Mouse (Mus musculus) liver, adult 2 months (tissue): ENCODE data around the gene Crb1. TPM values are rescaled to one million over a fixed set of nuclear protein-coding genes. Genes with fewer than 3 reads are reported as not detected.

Experiments
- DNase-seq: peaks from one replicate; pipeline ENCODE4 v3.0.0-alpha.2; 2011; ENCODE audit warnings: low read depth, low spot score; ENCODE audit errors: extremely low read depth
- H3K27ac ChIP-seq: fragments of 200-500 bp; replicated peaks from 2 replicates; pipeline ENCODE4 v1.5.1; 2012; ENCODE audit warnings: low read depth, mild to moderate bottlenecking, control low read depth, inconsistent platforms, low read length; ENCODE audit not compliant: insufficient read depth
- H3K27me3 ChIP-seq: fragments of 200-500 bp; 2 replicates; pipeline ENCODE4 v1.6.1; 2012; ENCODE audit warnings: mild to moderate bottlenecking, moderate library complexity, low read length, inconsistent platforms; ENCODE audit not compliant: control insufficient read depth, insufficient read depth
- H3K36me3 ChIP-seq: fragments of 200-500 bp; 2 replicates; pipeline ENCODE4 v1.6.1; 2012; ENCODE audit warnings: low read length, inconsistent platforms; ENCODE audit not compliant: control insufficient read depth, insufficient read depth
- H3K4me1 ChIP-seq: fragments of 200-500 bp; 2 replicates; pipeline ENCODE4 v1.6.1; 2011; ENCODE audit warnings: low read length; ENCODE audit not compliant: control insufficient read depth, insufficient read depth
- H3K4me3 ChIP-seq: fragments of 200-500 bp; 2 replicates; pipeline ENCODE4 v1.5.1; 2011; ENCODE audit warnings: low read depth, mild to moderate bottlenecking, control low read depth, low read length, moderate library complexity; ENCODE audit not compliant: insufficient read depth
- H3K79me2 ChIP-seq: fragments of 200-500 bp; 2 replicates; pipeline ENCODE4 v1.6.1; 2012; ENCODE audit warnings: inconsistent platforms, mild to moderate bottlenecking, low read length, moderate library complexity; ENCODE audit not compliant: control insufficient read depth, insufficient read depth
- H3K9ac ChIP-seq: fragments of 200-500 bp; 2 replicates; pipeline ENCODE4 v1.6.1; 2012; ENCODE audit warnings: low read depth, mild to moderate bottlenecking, control low read depth, inconsistent platforms, low read length
- CTCF ChIP-seq: fragments of 200-500 bp; IDR thresholded peaks from 2 replicates; pipeline ENCODE4 v1.5.1; 2011; ENCODE audit warnings: low read depth, low read length, control low read depth
- POLR2A ChIP-seq: fragments of 200-500 bp; IDR thresholded peaks from 2 replicates; pipeline ENCODE4 v1.6.1; 2011; ENCODE audit warnings: low read length, control low read depth; ENCODE audit not compliant: insufficient read depth; ENCODE audit errors: extremely low read depth
- WGBS: fragments of 180-500 bp; shearing (Covaris S2); methylation state at CpG from one replicate; pipeline ENCODE4 v1.1.7; 2018; 5-methylcytosine and 5-hydroxymethylcytosine counted together
- polyA plus RNA-seq: library from polyadenylated mRNA; depleted of rRNA; stranded (reverse); fragments of >200 nt; gene quantifications from 2 replicates; pipeline ENCODE4 v1.2.3, GENCODE M21; 2012
- total RNA-seq: library from RNA; depleted of rRNA; stranded (reverse); fragments of >200 nt; gene quantifications from 2 replicates; pipeline ENCODE4 v1.2.3, GENCODE M21; 2014

The Crb1 gene
- total and polyA plus RNA-seq, 2 experiments = not detected

GRCm38 (mm10) chr1:139292023-139292422, 84.9 kb downstream of the Crb1 start:
- H3K27ac ChIP-seq = no peak overlapping the region
- no peaks in the 10 kb centered on the region for H3K27me3 ChIP-seq
- H3K36me3 ChIP-seq = no peaks in the 10 kb centered on the region
- H3K79me2 ChIP-seq = no peaks in the 10 kb centered on the region
- H3K4me3 ChIP-seq = no peak overlapping the region
- TF ChIP-seq CTCF = no peak
- TF ChIP-seq POLR2A = no peak
- no peak for DNase-seq
- H3K9ac ChIP-seq = no peak overlapping the region
- WGBS = 82% methylated on average over 4 of the region's 4 CpGs
- no peaks in the 10 kb centered on the region for H3K4me1 ChIP-seq

DNA sequence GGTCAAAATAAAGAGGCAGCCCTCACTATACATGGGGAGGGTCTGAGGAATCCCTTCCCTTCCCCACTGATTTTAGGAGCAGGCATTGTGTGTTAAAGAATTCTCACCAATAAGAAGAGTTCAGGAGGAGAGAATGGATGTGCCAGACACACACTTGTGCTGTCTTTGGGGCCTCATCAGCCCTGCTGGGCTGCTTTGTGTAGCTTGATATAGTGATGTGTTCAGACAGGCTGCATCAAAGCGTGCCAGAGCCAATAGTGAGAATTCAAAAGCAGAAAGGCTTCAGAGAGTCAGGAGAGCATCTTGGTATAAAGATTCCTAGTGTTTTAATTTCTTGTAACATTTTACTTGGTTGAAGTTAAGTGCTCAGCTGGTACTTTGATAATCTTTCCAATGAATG, 85.3 kb downstream of the Crb1 start:
- WGBS = 88% methylated on average over 1 of the region's 1 CpGs
- no peaks in the 10 kb centered on the region for H3K27me3 ChIP-seq
- H3K36me3 ChIP-seq = no peaks in the 10 kb centered on the region
- H3K4me1 ChIP-seq = no peaks in the 10 kb centered on the region
- no peak overlapping the region for H3K27ac ChIP-seq
- TF ChIP-seq CTCF = no peak
- no peak for TF ChIP-seq POLR2A
- no peaks in the 10 kb centered on the region for H3K79me2 ChIP-seq
- no peak overlapping the region for H3K4me3 ChIP-seq
- no peak for DNase-seq
- no peak overlapping the region for H3K9ac ChIP-seq

DNA sequence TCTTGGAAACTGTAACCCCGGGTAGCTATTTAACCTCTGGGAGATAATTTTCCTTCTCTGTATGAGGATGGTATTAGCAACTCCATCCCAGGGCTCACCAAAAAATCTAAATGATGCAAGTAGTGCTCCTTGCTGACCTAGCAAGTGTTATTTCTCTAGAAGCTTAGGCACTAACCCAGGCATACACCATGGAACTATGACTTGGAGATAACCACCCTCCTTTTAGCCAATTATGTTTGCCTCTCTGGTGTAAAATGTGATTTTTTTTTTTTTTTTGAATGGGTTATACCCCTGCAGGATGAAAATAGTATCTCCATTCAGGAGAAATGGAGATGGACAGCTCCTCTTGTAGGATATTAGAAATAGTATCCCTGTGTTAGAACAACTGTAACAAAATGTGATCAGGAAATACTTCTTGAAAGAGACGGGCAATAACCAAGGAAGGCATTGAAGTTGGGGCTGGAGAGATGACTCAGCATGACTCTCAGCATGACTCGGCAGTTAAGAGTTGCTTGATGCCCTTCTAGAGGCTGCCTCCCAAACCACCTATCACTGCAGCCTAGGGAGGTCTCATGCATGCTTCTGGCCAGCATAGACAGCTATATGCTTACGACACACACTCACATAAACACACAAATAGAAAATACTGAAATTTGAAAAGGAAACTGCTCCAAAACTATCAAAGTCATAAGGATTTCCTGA, 100.1 kb downstream of the Crb1 start:
- Histone ChIP-seq H3K79me2 (no peaks in the 10 kb centered on the region), H3K36me3 (no peaks in the 10 kb centered on the region), H3K4me3 (no peak overlapping the region), H3K9ac (no peak overlapping the region), H3K27me3 (peaks cover 6% of the 10 kb centered on the region; the same call in 1 of the 2 replicates), H3K27ac (no peak overlapping the region), H3K4me1 (no peaks in the 10 kb centered on the region)
- DNase-seq = no peak
- 82% methylated on average over 4 of the region's 4 CpGs for WGBS
- TF ChIP-seq POLR2A = no peak

GRCm38 (mm10) chr1:139267844-139268243, 109.1 kb downstream of the Crb1 start:
- DNase-seq = peak; percentile 52
- 18% methylated on average over 6 of the region's 6 CpGs for WGBS
- no peak overlapping the region for H3K4me3 ChIP-seq
- H3K79me2 ChIP-seq = no peaks in the 10 kb centered on the region
- no peak overlapping the region for H3K27ac ChIP-seq
- H3K36me3 ChIP-seq = no peaks in the 10 kb centered on the region
- H3K4me1 ChIP-seq = no peaks in the 10 kb centered on the region
- no peak for TF ChIP-seq POLR2A
- peak; percentile 27; the same call in 1 of the 2 replicates for TF ChIP-seq CTCF
- no peaks in the 10 kb centered on the region for H3K27me3 ChIP-seq
- no peak overlapping the region for H3K9ac ChIP-seq

DNA sequence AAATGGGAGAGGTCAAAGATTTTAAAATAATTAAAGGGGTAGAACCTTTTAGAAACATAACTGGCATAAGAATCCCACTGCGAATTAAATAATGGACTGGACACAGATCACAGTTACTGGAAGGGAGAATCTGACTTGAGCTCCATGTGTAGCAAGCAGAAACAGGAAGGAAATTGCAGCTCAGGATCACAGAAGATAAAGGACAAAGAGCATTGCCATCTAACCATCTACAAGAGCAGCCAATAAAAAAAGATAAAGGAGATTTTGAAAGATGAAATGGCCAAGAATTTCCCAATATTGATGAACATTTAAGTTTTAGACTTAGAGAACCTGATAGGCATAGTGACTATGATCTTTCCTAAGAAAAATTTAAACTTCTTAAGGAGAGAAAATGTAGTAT, 112.7 kb downstream of the Crb1 start:
- WGBS = 95% methylated on average over 1 of the region's 1 CpGs
- no peak for DNase-seq
- H3K9ac ChIP-seq = no peak overlapping the region
- no peaks in the 10 kb centered on the region for H3K79me2 ChIP-seq
- no peaks in the 10 kb centered on the region for H3K27me3 ChIP-seq
- H3K27ac ChIP-seq = no peak overlapping the region
- H3K4me1 ChIP-seq = no peaks in the 10 kb centered on the region
- TF ChIP-seq POLR2A = no peak
- no peak for TF ChIP-seq CTCF
- H3K4me3 ChIP-seq = no peak overlapping the region
- no peaks in the 10 kb centered on the region for H3K36me3 ChIP-seq

- 34% methylated on average over 1 of the region's 1 CpGs for whole genome bisulfite sequencing
- H3K79me2 ChIP-seq = no peaks in the 10 kb centered on the region
- TF ChIP-seq CTCF = no peak
- TF ChIP-seq POLR2A = no peak
- H3K36me3 ChIP-seq = no peaks in the 10 kb centered on the region
- no peak overlapping the region for H3K9ac ChIP-seq
- H3K4me3 ChIP-seq = no peak overlapping the region
- no peaks in the 10 kb centered on the region for H3K4me1 ChIP-seq
- H3K27me3 ChIP-seq = no peaks in the 10 kb centered on the region
- peak; percentile 4 for DNase-seq
- no peak overlapping the region for H3K27ac ChIP-seq
These were observed 113.7 kb downstream of the Crb1 start for GRCm38 (mm10) chr1:139263158-139263557.
